In genomic region chr13:45608593-45608992, GRCm38 (mm10) we compare ENCODE assay signal across 17 mouse cellular contexts.
A peak's percentile ranks its signal among the peaks of the same experiment; 100 is the strongest.
DNase-seq lines count a peak whose midpoint lies in the region; ATAC-seq and TF ChIP-seq lines count a peak whose summit lies in the region.
"Had no signal": no experiment of that assay in that cellular context is flagged by ENCODE, and none has a peak within 500 bp of the region (broad histone marks: within the 10 kb centered on the region; RNA-seq: fewer than 3 reads in every experiment).

No protein-coding gene starts in this region.

- POLR2A ChIA-PET in Patski (lab: Charles Lee), result no interaction called here

- ATAC-seq in hindbrain, postnatal 0 days, result no peak
- no peak for ATAC-seq in lung, postnatal 0 days
- no peak for ATAC-seq in Patski
- ATAC-seq in stomach, postnatal 0 days (ENCODE audit: low FRiP score, low TSS enrichment), result no peak
- no peak for ATAC-seq in forebrain, embryonic 13.5 days

- no peak overlapping the region for H3K27ac ChIP-seq in hindbrain, postnatal 0 days
- H3K27ac ChIP-seq in hindbrain, embryonic 10.5 days, result no peak overlapping the region
- no peak overlapping the region for H3K27ac ChIP-seq in lung, postnatal 0 days (ENCODE audit: low read length)
- H3K27ac ChIP-seq in stomach, postnatal 0 days (replicated peaks), result no peak overlapping the region
- H3K27ac ChIP-seq in forebrain, embryonic 13.5 days, result no peak overlapping the region
- H3K27ac ChIP-seq: limb, embryonic 13.5 days; macrophage; midbrain, embryonic 12.5 days; neural tube, embryonic 15.5 days had no signal

- peak; percentile 31 for TF ChIP-seq CTCF in hindbrain, postnatal 0 days (IDR thresholded peaks at IDR 0.05; ENCODE audit: low read depth)
- peak; percentile 36 for TF ChIP-seq CTCF in lung, postnatal 0 days (IDR thresholded peaks at IDR 0.05)
- peak; percentile 52 for TF ChIP-seq CTCF in Patski (IDR thresholded peaks at IDR 0.05)
- peak; percentile 40; the same call in 1 of the 2 replicates for TF ChIP-seq CTCF in stomach, postnatal 0 days (IDR thresholded peaks at IDR 0.05; ENCODE audit: low read depth)

- DNase-seq in hindbrain, postnatal 0 days (ENCODE audit: low spot score), result no peak
- DNase-seq in hindbrain, embryonic 10.5 days (ENCODE audit: low spot score), result no peak
- DNase-seq in lung, postnatal 0 days (ENCODE audit: low spot score), result no peak
- no peak for DNase-seq in lung, postnatal 10 days
- no peak for DNase-seq in Patski (ENCODE audit: low read depth, low spot score)
- no peak for DNase-seq in stomach, postnatal 0 days (ENCODE audit: low spot score)
- DNase-seq: adrenal gland, postnatal 36 days; cerebellum, adult 8-10 months; heart, postnatal 4 days; lung, adult 18-20 months had no signal

- no peak overlapping the region for H3K4me3 ChIP-seq in hindbrain, postnatal 0 days (ENCODE audit: low read length)
- H3K4me3 ChIP-seq in hindbrain, embryonic 10.5 days, result no peak overlapping the region
- no peak overlapping the region for H3K4me3 ChIP-seq in lung, postnatal 0 days (ENCODE audit: low read depth, low read length)
- no peak overlapping the region for H3K4me3 ChIP-seq in stomach, postnatal 0 days (ENCODE audit: low read depth, low read length)
- H3K4me3 ChIP-seq in forebrain, embryonic 13.5 days, result no peak overlapping the region
- H3K4me3 ChIP-seq: heart, embryonic 12.5 days; kidney, embryonic 15.5 days; limb, embryonic 13.5 days; midbrain, embryonic 12.5 days; neural tube, embryonic 15.5 days had no signal

- in situ Hi-C loops in Patski (cut with MboI; ENCODE audit: low pct_unique_long_range_greater_than_20kb), result no loop called here

- no peak for TF ChIP-seq EP300 in lung, postnatal 0 days (IDR thresholded peaks at IDR 0.05)
- no peak for TF ChIP-seq EP300 in stomach, postnatal 0 days (optimal IDR thresholded peaks at IDR 0.05)

- no peak overlapping the region for H3K4me2 ChIP-seq in hindbrain, postnatal 0 days (ENCODE audit: low read depth, low read length)
- H3K4me2 ChIP-seq in lung, postnatal 0 days (replicated peaks; ENCODE audit: low read depth, low read length), result no peak overlapping the region
- no peak overlapping the region for H3K4me2 ChIP-seq in stomach, postnatal 0 days (replicated peaks; ENCODE audit: low read depth)
- no peak overlapping the region for H3K4me2 ChIP-seq in forebrain, embryonic 13.5 days
- H3K4me2 ChIP-seq: heart, embryonic 12.5 days; kidney, embryonic 15.5 days; limb, embryonic 13.5 days; midbrain, embryonic 12.5 days; neural tube, embryonic 15.5 days had no signal

- no peak overlapping the region for H3K9ac ChIP-seq in hindbrain, postnatal 0 days (replicated peaks; ENCODE audit: low read length)
- no peak overlapping the region for H3K9ac ChIP-seq in lung, postnatal 0 days (replicated peaks; ENCODE audit: low read depth)
- no peak overlapping the region for H3K9ac ChIP-seq in stomach, postnatal 0 days (ENCODE audit: low read length)
- H3K9ac ChIP-seq in forebrain, embryonic 13.5 days, result no peak overlapping the region
- H3K9ac ChIP-seq: heart, embryonic 12.5 days; kidney, embryonic 15.5 days; limb, embryonic 13.5 days; midbrain, embryonic 12.5 days; neural tube, embryonic 15.5 days had no signal

- H3K36me3 ChIP-seq in hindbrain, postnatal 0 days (ENCODE audit: insufficient read depth, low read length), result no peaks in the 10 kb centered on the region
- H3K36me3 ChIP-seq in hindbrain, embryonic 10.5 days, result no peaks in the 10 kb centered on the region
- no peaks in the 10 kb centered on the region for H3K36me3 ChIP-seq in lung, postnatal 0 days (ENCODE audit: insufficient read depth, low read length)
- no peaks in the 10 kb centered on the region for H3K36me3 ChIP-seq in stomach, postnatal 0 days (ENCODE audit: control insufficient read depth, insufficient read depth, low read length)
- no peaks in the 10 kb centered on the region for H3K36me3 ChIP-seq in forebrain, embryonic 13.5 days (ENCODE audit: poor library complexity, severe bottlenecking)
- H3K36me3 ChIP-seq: kidney, embryonic 15.5 days; limb, embryonic 13.5 days; midbrain, embryonic 12.5 days; neural tube, embryonic 15.5 days had no signal

- H3K9me3 ChIP-seq in hindbrain, postnatal 0 days (ENCODE audit: low read length), result no peaks in the 10 kb centered on the region
- peaks cover 10% of the 10 kb centered on the region for H3K9me3 ChIP-seq in hindbrain, embryonic 10.5 days
- H3K9me3 ChIP-seq in lung, postnatal 0 days (ENCODE audit: low read length), result no peaks in the 10 kb centered on the region
- H3K9me3 ChIP-seq in stomach, postnatal 0 days (ENCODE audit: control insufficient read depth, low read length), result no peaks in the 10 kb centered on the region
- H3K9me3 ChIP-seq in forebrain, embryonic 13.5 days (replicated peaks), result no peaks in the 10 kb centered on the region
- H3K9me3 ChIP-seq: kidney, embryonic 15.5 days; limb, embryonic 13.5 days; midbrain, embryonic 12.5 days; neural tube, embryonic 15.5 days had no signal

- whole genome bisulfite sequencing in hindbrain, postnatal 0 days, result 95% methylated on average over 5 of the region's 5 CpGs
- 93% methylated on average over 5 of the region's 5 CpGs for WGBS in hindbrain, embryonic 10.5 days
- WGBS in lung, postnatal 0 days, result 90% methylated on average over 5 of the region's 5 CpGs
- WGBS in stomach, postnatal 0 days, result 96% methylated on average over 5 of the region's 5 CpGs
- WGBS in forebrain, embryonic 13.5 days, result 94% methylated on average over 5 of the region's 5 CpGs

- no peaks in the 10 kb centered on the region for H3K4me1 ChIP-seq in hindbrain, postnatal 0 days (ENCODE audit: insufficient read depth, low read length)
- H3K4me1 ChIP-seq in hindbrain, embryonic 10.5 days (replicated peaks), result 0 out of 2 replicates have a peak, but pooled peaks cover 8% of the 10 kb centered on the region
- no peaks in the 10 kb centered on the region for H3K4me1 ChIP-seq in lung, postnatal 0 days (ENCODE audit: insufficient read depth, low read depth, low read length)
- H3K4me1 ChIP-seq in stomach, postnatal 0 days (replicated peaks; ENCODE audit: control insufficient read depth, insufficient read depth), result no peaks in the 10 kb centered on the region
- peaks cover 7% of the 10 kb centered on the region; the same call in 1 of the 2 replicates for H3K4me1 ChIP-seq in forebrain, embryonic 13.5 days
- H3K4me1 ChIP-seq: heart, embryonic 12.5 days; limb, embryonic 13.5 days had no signal

- H3K27me3 ChIP-seq in hindbrain, postnatal 0 days (ENCODE audit: insufficient read depth, low read length), result no peaks in the 10 kb centered on the region
- peaks cover 7% of the 10 kb centered on the region; the same call in 1 of the 2 replicates for H3K27me3 ChIP-seq in hindbrain, embryonic 10.5 days (ENCODE audit: insufficient read depth, poor library complexity, severe bottlenecking)
- no peaks in the 10 kb centered on the region for H3K27me3 ChIP-seq in lung, postnatal 0 days (replicated peaks; ENCODE audit: insufficient read depth, low read length)
- no peaks in the 10 kb centered on the region for H3K27me3 ChIP-seq in Patski
- no peaks in the 10 kb centered on the region for H3K27me3 ChIP-seq in stomach, postnatal 0 days (ENCODE audit: control insufficient read depth, insufficient read depth, low read length)
- no peaks in the 10 kb centered on the region for H3K27me3 ChIP-seq in forebrain, embryonic 13.5 days
- H3K27me3 ChIP-seq: heart, embryonic 12.5 days; kidney, embryonic 15.5 days; limb, embryonic 13.5 days; midbrain, embryonic 12.5 days; neural tube, embryonic 15.5 days had no signal

- CTCF ChIA-PET in Patski (lab: Charles Lee), result interaction anchor here (0.8 to 1.9 kb wide), 8 partner anchors 8 to 37 kb away, joined by 3 to 6 read pairs (median 3); no protein-coding TSS in a partner anchor
